Mouse (Mus musculus) brain, embryonic 14.5 days (tissue): Measurements from ENCODE around the gene Itga7.
"Not testable (repeated sequence)": the region's sequence is repeated elsewhere in the genome, so short reads cannot be mapped to it uniquely, and the experiment has no call there.

Source experiments
- CTCF ChIP-seq: fragments of 200-500 bp; IDR thresholded peaks from 2 replicates; pipeline ENCODE4 v1.5.1; 2012; ENCODE audit warnings: inconsistent platforms, mild to moderate bottlenecking, moderate library complexity, borderline replicate concordance; ENCODE audit not compliant: insufficient read depth, insufficient read length; ENCODE audit errors: extremely low read depth
- POLR2A ChIP-seq: fragments of 200-500 bp; IDR thresholded peaks from 2 replicates; pipeline ENCODE4 v1.6.1; 2012; ENCODE audit warnings: mild to moderate bottlenecking, inconsistent platforms, borderline replicate concordance; ENCODE audit not compliant: poor library complexity, insufficient read depth, insufficient read length, severe bottlenecking; ENCODE audit errors: extremely low read depth

DNA sequence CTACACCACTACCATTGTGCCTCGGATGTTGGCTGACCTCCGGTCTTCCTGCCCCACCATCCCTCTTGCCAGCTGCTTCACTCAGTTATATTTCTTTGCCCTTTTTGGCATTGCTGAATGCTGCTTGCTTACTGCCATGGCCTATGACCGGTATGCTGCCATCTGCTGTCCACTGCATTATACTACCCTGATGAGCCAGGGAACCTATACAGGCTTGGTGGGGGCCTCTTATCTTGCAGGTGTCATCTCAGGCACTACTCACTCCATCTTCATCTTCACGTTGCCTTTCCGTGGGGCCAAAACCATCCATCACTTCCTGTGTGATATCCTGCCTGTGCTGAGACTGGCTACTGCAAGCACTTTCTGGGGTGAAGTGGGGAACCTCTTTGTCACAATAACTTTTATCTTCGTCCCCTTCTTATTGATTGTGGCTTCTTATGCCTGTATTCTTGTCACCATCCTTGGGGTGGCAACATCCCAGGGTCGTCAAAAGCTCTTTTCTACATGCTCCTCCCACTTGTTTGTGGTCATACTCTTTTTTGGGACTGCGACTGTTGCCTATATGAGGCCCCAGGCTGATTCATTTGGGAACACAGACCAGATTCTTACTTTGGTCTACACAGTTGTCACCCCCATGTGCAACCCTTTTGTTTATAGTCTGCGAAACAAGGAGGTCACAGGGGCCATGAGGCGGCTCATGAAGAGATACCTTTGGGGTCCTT, 56.7 kb downstream of the Itga7 start:
- not testable (repeated sequence) for TF ChIP-seq CTCF, POLR2A
